Mouse (Mus musculus): ENCODE measurements around the gene Gm45808. TPM values are rescaled to one million over a fixed set of nuclear protein-coding genes. Genes with fewer than 3 reads are reported as not detected.
A peak's percentile ranks its signal among the peaks of the same experiment; 100 is the strongest.
"Not testable (repeated sequence)": the region's sequence is repeated elsewhere in the genome, so short reads cannot be mapped to it uniquely, and the experiment has no call there.

Gene Gm45808
- total RNA-seq (2021), result 1 to 10 TPM; 5.5 to 8.4 TPM
- long read RNA-seq, experiment 1, result 0 reads
- long read RNA-seq, experiment 2, result 0 reads

- Histone ChIP-seq H3K4me3 (no peak within 1 kb of the TSS), H3K27ac (peak within 1 kb of the TSS; percentile 89; the same call in 1 of the 2 replicates)
- no peak for DNase-seq
- intact Hi-C loops (cut with DNase I), result no loop called here
- TF ChIP-seq CTCF (IDR thresholded peaks at IDR 0.05), result no peak
These were observed at the start of gene Gm45808 for GRCm38 (mm10) chr7:45486761-45487415. Gene Gm45808 (minus strand): TSS chr7:45486811.

- Histone ChIP-seq H3K27ac (no peak overlapping the region), H3K4me3 (no peak overlapping the region)
- no peak for DNase-seq
- no peak for TF ChIP-seq CTCF (IDR thresholded peaks at IDR 0.05)
- intact Hi-C loops (cut with DNase I), result no loop called here
These were observed 49.1 kb upstream of the Gm45808 start for GRCm38 (mm10) chr7:45535676-45536075.

- peak; percentile 56 for DNase-seq
- intact Hi-C loops (cut with DNase I), result no loop called here
- TF ChIP-seq CTCF (IDR thresholded peaks at IDR 0.05), result no peak
- peak overlapping the region; percentile 56 for H3K4me3 ChIP-seq
- peak overlapping the region; percentile 70 for H3K27ac ChIP-seq
These were observed 44.0 kb upstream of the Gm45808 start for GRCm38 (mm10) chr7:45530643-45531042.

- intact Hi-C loops (cut with DNase I), result no loop called here
- TF ChIP-seq CTCF (IDR thresholded peaks at IDR 0.05), result no peak
- H3K4me3 ChIP-seq, result peak overlapping the region; percentile 56
- no peak for DNase-seq
- H3K27ac ChIP-seq, result peak overlapping the region; percentile 70
These were observed 42.9 kb upstream of the Gm45808 start for GRCm38 (mm10) chr7:45529461-45529860.

GRCm38 (mm10) chr7:45527169-45527568, 40.6 kb upstream of the Gm45808 start:
- intact Hi-C loops (cut with DNase I); H3K4me3 ChIP-seq: not testable (repeated sequence)
- H3K27ac ChIP-seq, result peak overlapping the region; percentile 100

GRCm38 (mm10) chr7:45526474-45527120, 40.0 kb upstream of the Gm45808 start:
- no peak for DNase-seq
- intact Hi-C loops (cut with DNase I), result loop anchor here (1.0 kb wide), 1 partner anchor 55 kb away; no protein-coding TSS in a partner anchor

More at GRCm38 (mm10) chr7:45527169-45527568, 40.6 kb upstream of the Gm45808 start:
- DNase-seq, result not testable (repeated sequence)

GRCm38 (mm10) chr7:45525809-45526473, 39.3 kb upstream of the Gm45808 start, which contains the start of the genes Ppp1r15a and Plekha4:
Gene Ppp1r15a (minus strand): TSS chr7:45526268.
Gene Plekha4 (plus strand): TSS chr7:45526330.
- TF ChIP-seq CTCF (IDR thresholded peaks at IDR 0.05), result no peak
- peak; percentile 96 for DNase-seq
- intact Hi-C loops (cut with DNase I), result loop anchor here (1.0 kb wide), 1 partner anchor 55 kb away; no protein-coding TSS in a partner anchor
- H3K27ac ChIP-seq, result peak within 1 kb of the TSS; percentile 100
- H3K4me3 ChIP-seq, result peak within 1 kb of the TSS; percentile 92

More at GRCm38 (mm10) chr7:45526474-45527120, 40.0 kb upstream of the Gm45808 start:
- Histone ChIP-seq H3K27ac (peak overlapping the region; percentile 100), H3K4me3 (peak overlapping the region; percentile 92)
- TF ChIP-seq CTCF (IDR thresholded peaks at IDR 0.05), result peak; percentile 60

GRCm38 (mm10) chr7:45524841-45525621, 38.4 kb upstream of the Gm45808 start:
- peak; percentile 54 for DNase-seq
- peak overlapping the region; percentile 100 for H3K27ac ChIP-seq
- no peak for TF ChIP-seq CTCF (IDR thresholded peaks at IDR 0.05)
- peak overlapping the region; percentile 92 for H3K4me3 ChIP-seq
- intact Hi-C loops (cut with DNase I), result no loop called here

- Histone ChIP-seq H3K4me3 (peak overlapping the region; percentile 92), H3K27ac (peak overlapping the region; percentile 92)
- no peak for DNase-seq
- intact Hi-C loops (cut with DNase I), result no loop called here
- TF ChIP-seq CTCF (IDR thresholded peaks at IDR 0.05), result no peak
These were observed 37.1 kb upstream of the Gm45808 start for GRCm38 (mm10) chr7:45523678-45524170.

- H3K27ac ChIP-seq, result peak overlapping the region; percentile 92
- H3K4me3 ChIP-seq, result peak overlapping the region; percentile 92
- DNase-seq, result no peak
- intact Hi-C loops (cut with DNase I), result no loop called here
- TF ChIP-seq CTCF (IDR thresholded peaks at IDR 0.05), result no peak
These were observed 36.5 kb upstream of the Gm45808 start for GRCm38 (mm10) chr7:45522957-45523676.

GRCm38 (mm10) chr7:45522194-45522752, 35.7 kb upstream of the Gm45808 start:
- H3K27ac ChIP-seq, result peak overlapping the region; percentile 92
- intact Hi-C loops (cut with DNase I), result no loop called here
- H3K4me3 ChIP-seq, result peak overlapping the region; percentile 92
- no peak for TF ChIP-seq CTCF (IDR thresholded peaks at IDR 0.05)
- no peak for DNase-seq
